Mouse (Mus musculus): ENCODE data around the gene Armcx6.
"Not testable (repeated sequence)": the region's sequence is repeated elsewhere in the genome, so short reads cannot be mapped to it uniquely, and the experiment has no call there.

Armcx6 gene

GRCm38 (mm10) chrX:134750764-134751592, at the start of gene Armcx6:
Gene Armcx6 (minus strand): TSS chrX:134751417.
- DNase-seq = peak; percentile 73 to 80

- DNase-seq = no peak
Observed at GRCm38 (mm10) chrX:134787728-134788127, 36.5 kb upstream of the Armcx6 start.

DNA sequence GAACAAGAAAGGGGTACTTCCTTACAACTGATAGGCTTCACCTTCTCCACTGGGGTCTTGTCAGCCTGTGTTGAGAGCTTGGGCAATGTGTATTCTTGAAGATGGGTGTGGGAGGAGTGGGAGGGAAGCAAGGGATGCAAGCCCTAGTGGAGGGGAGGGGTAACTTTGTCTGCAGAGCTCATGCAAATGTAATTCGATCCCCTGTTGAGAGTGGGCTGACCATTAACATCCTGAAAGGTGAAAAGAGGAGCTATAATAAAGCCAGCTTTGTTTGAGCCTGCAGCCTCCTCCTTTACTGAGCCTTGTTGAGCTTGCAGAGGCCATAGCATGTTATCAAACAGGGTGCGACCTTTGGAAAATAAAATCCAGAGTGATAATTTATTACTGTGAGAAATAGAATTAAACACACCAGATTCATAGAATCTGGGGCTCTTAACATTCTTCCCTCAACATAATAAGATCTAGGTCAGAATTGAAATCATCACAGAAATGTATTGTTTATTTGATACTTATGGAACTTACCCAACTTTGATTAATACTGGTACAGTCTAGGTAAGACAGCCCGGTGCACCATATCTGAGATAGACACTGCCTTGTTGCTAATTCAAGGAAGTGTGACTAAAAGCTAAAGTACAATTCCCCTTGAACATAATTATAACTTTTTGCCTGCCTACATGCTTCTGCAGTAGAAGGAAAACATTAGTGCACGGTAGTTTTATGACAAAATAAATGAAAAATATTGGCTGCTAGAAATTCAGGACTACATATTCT, 12.4 kb upstream of the Armcx6 start:
- not testable (repeated sequence) for DNase-seq

DNA sequence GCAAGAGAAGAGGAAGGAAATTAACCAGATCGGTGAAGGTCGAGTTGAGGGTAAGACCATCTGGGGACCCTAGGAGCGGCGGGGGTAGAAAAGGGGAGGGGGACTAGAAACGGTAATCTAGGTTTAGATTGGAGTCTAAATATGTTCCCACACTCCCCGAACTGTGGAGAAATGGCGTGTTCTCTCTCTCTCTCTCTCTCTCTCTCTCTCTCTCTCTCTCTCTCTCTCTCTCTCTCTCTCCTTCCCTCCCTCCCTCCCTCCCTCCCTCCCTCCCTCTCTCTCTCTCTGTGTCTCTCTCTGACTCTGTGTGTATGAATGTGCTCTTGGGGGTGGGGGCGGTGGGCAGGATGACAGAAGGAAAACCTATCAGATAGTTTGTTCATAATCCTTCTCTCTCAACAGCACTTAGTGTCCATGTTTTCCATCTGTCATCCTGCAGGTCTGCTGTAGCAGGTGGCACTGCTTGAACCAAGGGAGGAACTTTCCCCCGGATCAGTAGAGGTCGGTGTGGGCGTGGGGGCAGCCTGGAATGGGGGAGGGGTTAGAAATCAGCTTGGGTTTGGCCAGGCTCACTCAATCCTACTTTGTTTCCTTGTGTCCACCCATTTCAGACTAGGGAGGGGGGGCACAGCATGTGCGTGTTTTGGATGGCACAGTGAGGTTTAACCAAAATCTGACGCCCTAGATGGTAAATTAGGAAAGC, 6.2 kb upstream of the Armcx6 start:
- peak; percentile 16 to 37 for DNase-seq

- DNase-seq = peak; percentile 62 to 74
Observed at GRCm38 (mm10) chrX:134756434-134757292, 5.4 kb upstream of the Armcx6 start, which contains the start of gene Armcx3. Gene Armcx3 (plus strand): TSS chrX:134756595.

GRCm38 (mm10) chrX:134752584-134752983, 1.4 kb upstream of the Armcx6 start:
- no peak for DNase-seq

- no peak for DNase-seq
Observed at GRCm38 (mm10) chrX:134751910-134752309, 693 bp upstream of the Armcx6 start.

GRCm38 (mm10) chrX:134746459-134746858, 4.8 kb downstream of the Armcx6 start:
- DNase-seq = peak; percentile 60 to 65

DNA sequence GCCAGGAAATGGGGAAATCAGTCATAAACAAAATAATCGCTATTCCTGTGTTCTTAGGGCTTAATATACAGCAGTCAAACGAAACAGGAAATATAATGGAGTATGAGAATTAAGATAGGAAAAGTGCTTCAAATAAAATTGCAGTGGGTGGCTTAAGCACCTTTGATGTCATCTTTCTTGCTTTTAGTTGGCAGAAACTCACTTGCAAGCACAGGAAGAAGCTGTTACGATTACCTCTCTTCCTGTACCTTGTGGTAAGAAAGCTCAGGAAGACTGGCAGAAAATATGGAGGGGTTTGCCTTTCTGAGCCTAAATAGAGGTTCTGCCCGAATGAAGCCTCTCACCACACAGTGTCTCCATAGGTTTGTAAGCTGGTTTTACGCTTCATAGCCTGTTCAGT, 9.4 kb downstream of the Armcx6 start:
- no peak for DNase-seq

DNA sequence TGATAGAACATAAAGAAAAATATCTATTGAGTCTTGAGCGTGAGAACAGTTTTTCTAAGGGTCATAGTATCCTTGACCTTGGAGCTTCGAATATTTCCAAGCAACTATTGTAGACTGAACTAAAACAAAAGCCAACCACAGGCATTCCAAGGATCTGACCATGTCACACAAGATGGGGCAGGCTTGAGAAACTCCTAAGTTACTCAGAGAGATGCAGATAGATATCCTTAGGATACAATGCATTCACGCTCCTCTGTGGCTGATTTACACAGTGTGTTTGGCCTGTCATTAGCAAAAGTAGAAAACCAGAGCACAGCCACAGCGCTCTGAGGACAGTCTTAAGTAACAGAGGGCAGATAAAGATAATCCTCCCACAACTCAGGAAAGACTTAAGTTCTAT, 12.1 kb downstream of the Armcx6 start:
- DNase-seq = no peak

DNA sequence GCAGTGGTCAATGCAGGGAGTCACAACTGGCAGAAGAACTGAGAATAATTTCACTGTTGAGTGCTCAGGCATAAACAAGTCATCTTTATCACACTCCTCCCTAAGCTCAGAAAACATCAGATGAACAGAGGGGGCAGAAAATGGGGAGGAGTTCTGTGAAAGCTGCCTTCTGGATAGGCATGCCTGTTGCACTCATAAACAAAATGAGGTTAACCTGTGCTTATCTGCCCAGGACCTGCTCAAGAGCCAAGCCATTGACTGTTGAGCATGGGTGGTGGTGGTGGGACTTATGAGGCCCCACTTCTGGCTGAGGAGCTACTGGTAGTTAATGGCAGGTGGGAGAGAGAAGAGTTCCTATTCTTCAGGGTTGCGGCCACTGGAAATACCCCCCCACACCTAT, 13.4 kb downstream of the Armcx6 start:
- DNase-seq = no peak

DNA sequence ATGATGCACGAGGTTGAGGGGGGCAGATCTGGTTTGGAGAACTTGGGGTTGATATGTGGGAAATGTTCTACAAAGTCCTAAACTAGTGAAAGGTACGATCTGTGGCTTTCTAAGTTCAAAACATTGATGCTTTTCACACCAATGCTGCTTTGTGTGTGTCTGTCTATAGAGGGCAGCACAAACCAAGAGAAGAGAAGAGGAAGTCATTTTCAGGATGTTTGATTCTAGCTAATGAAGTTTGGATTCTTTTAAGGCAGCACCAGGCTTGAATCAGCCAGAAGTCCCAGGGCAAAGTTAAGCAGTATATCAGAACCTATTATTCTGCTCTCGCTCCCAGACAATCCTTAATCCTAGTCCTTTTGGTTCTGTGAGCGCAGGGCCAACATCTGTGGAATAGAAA, 21.4 kb downstream of the Armcx6 start:
- peak; percentile 18 to 32 for DNase-seq

DNA sequence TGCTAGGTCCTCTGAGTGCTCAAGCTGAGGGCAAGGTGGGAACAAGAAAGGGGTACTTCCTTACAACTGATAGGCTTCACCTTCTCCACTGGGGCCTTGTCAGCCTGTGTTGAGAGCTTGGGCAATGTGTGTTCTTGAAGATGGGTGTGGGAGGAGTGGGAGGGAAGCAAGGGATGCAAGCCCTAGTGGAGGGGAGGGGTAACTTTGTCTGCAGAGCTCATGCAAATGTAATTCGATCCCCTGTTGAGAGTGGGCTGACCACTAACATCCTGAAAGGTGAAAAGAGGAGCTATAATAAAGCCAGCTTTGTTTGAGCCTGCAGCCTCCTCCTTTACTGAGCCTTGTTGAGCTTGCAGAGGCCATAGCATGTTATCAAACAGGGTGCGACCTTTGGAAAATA, 27.5 kb downstream of the Armcx6 start:
- not testable (repeated sequence) for DNase-seq

DNA sequence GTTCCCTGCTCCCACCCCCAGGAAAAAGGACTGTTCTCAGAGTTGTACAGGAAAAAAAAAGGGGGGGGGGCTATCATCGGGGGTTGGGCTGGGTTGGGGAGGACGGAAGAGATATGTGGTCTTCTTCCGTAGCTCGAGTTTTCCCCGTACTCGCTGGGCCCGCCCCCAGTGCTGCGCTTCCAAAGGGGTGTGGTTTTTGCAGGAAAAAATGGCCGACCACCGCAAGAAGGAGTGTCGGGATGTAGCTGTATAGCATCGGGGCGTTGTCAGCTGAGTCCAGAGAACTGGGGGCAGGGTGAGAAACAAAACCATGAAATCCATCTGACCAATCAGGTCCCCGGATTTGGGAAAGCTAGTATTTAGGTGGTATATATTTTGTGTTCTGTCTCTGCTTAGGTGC, 32.7 kb downstream of the Armcx6 start:
- DNase-seq = peak; percentile 69 to 78

DNA sequence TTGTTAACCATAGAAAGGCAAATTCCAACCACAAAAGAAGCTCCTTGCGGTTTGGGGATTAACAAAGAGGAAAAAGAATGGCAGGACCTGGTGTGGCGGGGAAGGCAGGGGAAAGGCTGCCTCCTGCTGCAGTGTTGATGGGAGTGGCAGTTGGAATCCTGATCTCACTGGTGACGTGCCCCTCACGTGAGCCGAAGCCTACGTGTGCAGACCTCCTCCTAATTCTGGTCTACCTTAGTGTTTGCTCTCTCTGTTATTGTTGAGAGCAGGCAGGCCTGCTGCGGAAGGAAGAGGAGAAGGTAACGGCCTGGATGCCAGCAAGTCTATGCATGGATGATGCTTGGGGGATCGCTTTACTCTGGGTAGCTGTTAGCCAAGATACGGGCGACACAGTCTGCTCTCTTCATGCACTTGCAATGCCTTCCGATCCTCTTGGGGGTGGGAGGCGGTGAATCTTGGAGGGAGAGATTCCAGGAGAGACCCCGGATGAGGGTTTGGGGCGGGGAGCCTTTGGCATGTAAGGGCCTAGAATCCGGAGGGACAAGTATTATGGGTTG, 33.4 kb downstream of the Armcx6 start, which contains the start of gene Armcx1:
Gene Armcx1 (plus strand): TSS at position 212 of the 557 bp plus-strand sequence.
- peak; percentile 74 to 77 for DNase-seq

- no peak for DNase-seq
Observed at GRCm38 (mm10) chrX:134716863-134717262, 34.4 kb downstream of the Armcx6 start.

Measured in cerebellum, postnatal 14 days (tissue).